Mouse (Mus musculus): ENCODE results near the gene Gga3.

GRCm38 (mm10) chr11:115630532-115631504 lies 27.0 kb upstream of the Gga3 start:
- TF ChIP-seq CTCF (IDR thresholded peaks at IDR 0.05; ENCODE audit: extremely low read depth, insufficient read length, insufficient replicate concordance, low read depth, low read length) (no peak), POLR2A (IDR thresholded peaks at IDR 0.05; ENCODE audit: low read depth, low read length) (no peak)
